Mouse (Mus musculus) embryo, embryonic 11 days (tissue): ENCODE measurements around the gene Soga1.

Source experiments
- DNase-seq: peaks from one replicate; pipeline ENCODE4 v3.0.0-alpha.2; 2015

Soga1 gene

GRCm38 (mm10) chr2:157035371-157035770 is 43.7 kb downstream of the Soga1 start:
- no peak for DNase-seq

- DNase-seq = peak; percentile 82
These were observed 48.2 kb downstream of the Soga1 start for GRCm38 (mm10) chr2:157030804-157031203.

GRCm38 (mm10) chr2:157028261-157028660 is 50.8 kb downstream of the Soga1 start:
- DNase-seq = no peak

- no peak for DNase-seq
These were observed 51.7 kb downstream of the Soga1 start for GRCm38 (mm10) chr2:157027106-157028008.

- DNase-seq = no peak
These were observed 57.9 kb downstream of the Soga1 start for GRCm38 (mm10) chr2:157021156-157021555.

GRCm38 (mm10) chr2:157019228-157019627 is 59.8 kb downstream of the Soga1 start:
- no peak for DNase-seq

GRCm38 (mm10) chr2:157016529-157017270 is 62.4 kb downstream of the Soga1 start:
- no peak for DNase-seq

GRCm38 (mm10) chr2:157012341-157012740 is 66.7 kb downstream of the Soga1 start:
- DNase-seq = no peak

GRCm38 (mm10) chr2:157010634-157011310 is 68.3 kb downstream of the Soga1 start:
- DNase-seq = no peak

- no peak for DNase-seq
These were observed 68.9 kb downstream of the Soga1 start for GRCm38 (mm10) chr2:157010121-157010520.

GRCm38 (mm10) chr2:157008509-157008908 is 70.5 kb downstream of the Soga1 start:
- DNase-seq = no peak

GRCm38 (mm10) chr2:157007234-157007596 is 71.8 kb downstream of the Soga1 start:
- no peak for DNase-seq

GRCm38 (mm10) chr2:157006511-157007233 is 72.4 kb downstream of the Soga1 start, which contains the start of gene Dsn1:
TSS of gene Dsn1 (minus strand) at chr2:157007154.
- peak; percentile 95 for DNase-seq

- no peak for DNase-seq
These were observed 76.7 kb downstream of the Soga1 start for GRCm38 (mm10) chr2:157002321-157002720.

- DNase-seq = no peak
These were observed 80.8 kb downstream of the Soga1 start for GRCm38 (mm10) chr2:156998263-156998662.

GRCm38 (mm10) chr2:156996576-156996975 is 82.5 kb downstream of the Soga1 start:
- peak; percentile 47 for DNase-seq

GRCm38 (mm10) chr2:156991470-156992319 is 87.4 kb downstream of the Soga1 start, which contains the start of gene Ndrg3:
TSS of gene Ndrg3 (minus strand) at chr2:156992056.
- peak; percentile 98 for DNase-seq

- no peak for DNase-seq
These were observed 88.2 kb downstream of the Soga1 start for GRCm38 (mm10) chr2:156990727-156991431.

- DNase-seq = no peak
These were observed 91.7 kb downstream of the Soga1 start for GRCm38 (mm10) chr2:156987316-156987715.

- DNase-seq = no peak
These were observed 96.2 kb downstream of the Soga1 start for GRCm38 (mm10) chr2:156982864-156983263.

GRCm38 (mm10) chr2:156981291-156981690 is 97.8 kb downstream of the Soga1 start:
- DNase-seq = no peak
